Comparison of ENCODE assay signal across 10 mouse cellular contexts in the genomic region with DNA sequence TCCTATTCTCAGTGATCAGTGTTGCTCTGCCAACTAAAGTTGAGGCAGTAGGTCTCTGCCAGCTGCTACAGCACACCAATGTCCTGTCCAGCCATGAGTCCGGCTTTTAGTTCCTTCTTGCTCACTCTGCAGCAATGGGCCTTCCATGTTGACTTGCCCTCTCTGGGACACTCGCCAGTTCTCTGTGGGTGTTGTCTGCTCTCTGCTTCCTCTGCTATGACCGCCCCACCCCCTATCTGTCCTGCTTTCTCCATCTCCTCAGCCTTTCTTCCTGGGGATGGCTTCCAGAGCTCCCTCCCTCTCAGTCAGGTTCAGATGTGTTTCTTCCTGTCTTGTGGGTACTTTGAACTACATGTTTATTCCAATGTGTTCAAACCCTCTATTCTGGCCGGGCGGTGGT. TPM values are rescaled to one million over a fixed set of nuclear protein-coding genes. Genes with fewer than 3 reads are reported as not detected.
DNase-seq lines count a peak whose midpoint lies in the region; ATAC-seq and TF ChIP-seq lines count a peak whose summit lies in the region.
"Had no signal": no experiment of that assay in that cellular context is flagged by ENCODE, and none has a peak within 500 bp of the region (broad histone marks: within the 10 kb centered on the region; RNA-seq: fewer than 3 reads in every experiment).

No protein-coding gene starts in this region.

- no peak for TF ChIP-seq EP300 in heart, adult 2 months (IDR thresholded peaks at IDR 0.05; ENCODE audit: insufficient read depth, low read depth, low read length)

- no peaks in the 10 kb centered on the region for H3K79me2 ChIP-seq in heart, adult 2 months (replicated peaks; ENCODE audit: control insufficient read depth, insufficient read depth, low read length)

- intact Hi-C loops in heart, adult 2 months (cut with DNase I): no loop called here
- intact Hi-C loops in gastrocnemius, adult 2 months (cut with DNase I): loop anchor here (2.0 kb wide), 1 partner anchor 35 kb away; no protein-coding TSS in a partner anchor
- intact Hi-C loops in left cerebral cortex, postnatal 4 days (cut with DNase I): no loop called here

- H3K27ac ChIP-seq in heart, adult 2 months: peak overlapping the region; percentile 62
- no peak overlapping the region for H3K27ac ChIP-seq in heart, embryonic 10.5 days
- peak overlapping the region; percentile 62 for H3K27ac ChIP-seq in gastrocnemius, adult 2 months
- H3K27ac ChIP-seq in forebrain, embryonic 13.5 days: no peak overlapping the region
- H3K27ac ChIP-seq: lung, embryonic 15.5 days had no signal

- no peak overlapping the region for H3K4me3 ChIP-seq in heart, adult 2 months
- no peak overlapping the region for H3K4me3 ChIP-seq in heart, embryonic 10.5 days
- no peak overlapping the region for H3K4me3 ChIP-seq in gastrocnemius, adult 2 months
- no peak overlapping the region for H3K4me3 ChIP-seq in forebrain, embryonic 13.5 days
- H3K4me3 ChIP-seq: lung, embryonic 15.5 days had no signal

- no peaks in the 10 kb centered on the region for H3K9me3 ChIP-seq in heart, embryonic 10.5 days
- no peaks in the 10 kb centered on the region for H3K9me3 ChIP-seq in forebrain, embryonic 13.5 days (replicated peaks)
- H3K9me3 ChIP-seq: lung, embryonic 15.5 days had no signal

- peak; percentile 75 to 87 for DNase-seq in heart, adult 2 months
- DNase-seq in heart, embryonic 10.5 days (ENCODE audit: low spot score): no peak
- DNase-seq in NIH3T3 (ENCODE audit: low read depth): peak; percentile 39
- DNase-seq in gastrocnemius, adult 2 months: peak; percentile 78
- DNase-seq in left cerebral cortex, postnatal 4 days: peak; percentile 75
- DNase-seq in retina, postnatal 1 day: no peak
- DNase-seq in embryo, embryonic 10.5 days (ENCODE audit: low spot score): no peak

- H3K4me2 ChIP-seq in forebrain, embryonic 13.5 days: no peak overlapping the region
- H3K4me2 ChIP-seq: lung, embryonic 15.5 days had no signal

- H3K27me3 ChIP-seq in heart, adult 2 months (ENCODE audit: control insufficient read depth, insufficient read depth, low read length): no peaks in the 10 kb centered on the region
- H3K27me3 ChIP-seq in heart, embryonic 10.5 days (ENCODE audit: insufficient read depth, poor library complexity, severe bottlenecking): no peaks in the 10 kb centered on the region
- H3K27me3 ChIP-seq in forebrain, embryonic 13.5 days: no peaks in the 10 kb centered on the region
- H3K27me3 ChIP-seq: CH12.LX; lung, embryonic 15.5 days had no signal

- H3K9ac ChIP-seq in heart, adult 2 months (ENCODE audit: low read depth, low read length): no peak overlapping the region
- H3K9ac ChIP-seq in forebrain, embryonic 13.5 days: no peak overlapping the region
- H3K9ac ChIP-seq: lung, embryonic 15.5 days had no signal

- H3K4me1 ChIP-seq in heart, adult 2 months (ENCODE audit: control insufficient read depth, insufficient read depth, low read length): peaks cover 9% of the 10 kb centered on the region
- H3K4me1 ChIP-seq in heart, embryonic 10.5 days: peaks cover 28% of the 10 kb centered on the region
- peaks cover 14% of the 10 kb centered on the region for H3K4me1 ChIP-seq in forebrain, embryonic 13.5 days

- TF ChIP-seq POLR2A in heart, adult 2 months (IDR thresholded peaks at IDR 0.05; ENCODE audit: insufficient read depth, low read depth, low read length): no peak

- TF ChIP-seq CTCF in heart, adult 2 months (IDR thresholded peaks at IDR 0.05): no peak
- TF ChIP-seq CTCF in gastrocnemius, adult 2 months (IDR thresholded peaks at IDR 0.05): no peak

- no peak for ATAC-seq in forebrain, embryonic 13.5 days

- WGBS in heart, adult 2 months: 47% methylated on average over 5 of the region's 5 CpGs
- WGBS in heart, embryonic 10.5 days: 85% methylated on average over 5 of the region's 5 CpGs
- 93% methylated on average over 5 of the region's 5 CpGs for WGBS in forebrain, embryonic 13.5 days

- H3K36me3 ChIP-seq in heart, adult 2 months (ENCODE audit: control insufficient read depth, insufficient read depth, low read length): no peaks in the 10 kb centered on the region
- 0 out of 2 replicates have a peak, but pooled peaks cover 8% of the 10 kb centered on the region for H3K36me3 ChIP-seq in heart, embryonic 10.5 days
- H3K36me3 ChIP-seq in forebrain, embryonic 13.5 days (ENCODE audit: poor library complexity, severe bottlenecking): no peaks in the 10 kb centered on the region

RNA-seq across cellular contexts. Expression of gene Nans, which starts 1.7 kb away (rescaled TPM):
- 10 to 100 TPM; 11.3 to 16.4 TPM for total RNA-seq in heart, adult 2 months (2021)
- polyA plus RNA-seq in heart, adult 2 months (2012; rRNA removed): 12.0 and 17.3 TPM in 2 replicates
- polyA plus RNA-seq in heart, embryonic 10.5 days (2016; fragmentation: Nextera tagmentation; extraction: Ambion mirVana): 78.3 and 89.1 TPM in 2 replicates
- 10 to 100 TPM; 15.1 to 20.6 TPM for total RNA-seq in gastrocnemius, adult 2 months (2021)
- 10 to 100 TPM; 54.8 to 63.2 TPM for total RNA-seq in left cerebral cortex, postnatal 4 days (2021)
- polyA plus RNA-seq in forebrain, embryonic 13.5 days (2015; fragmentation: Nextera tagmentation; extraction: Ambion mirVana): 71.0 and 74.0 TPM in 2 replicates

RNA-seq across cellular contexts. Expression of gene Anp32b, which starts 36.6 kb away (rescaled TPM):
- 10 to 100 TPM; 53.5 to 57.8 TPM for total RNA-seq in heart, adult 2 months (2021)
- 9.5 and 14.2 TPM in 2 replicates for polyA plus RNA-seq in heart, adult 2 months (2012; rRNA removed)
- polyA plus RNA-seq in heart, embryonic 10.5 days (2016; fragmentation: Nextera tagmentation; extraction: Ambion mirVana): 246 and 343 TPM in 2 replicates
- 10 to 100 TPM; 62.7 to 65.8 TPM for total RNA-seq in gastrocnemius, adult 2 months (2021)
- 10 to 100 TPM; 61.5 to 62.2 TPM for total RNA-seq in left cerebral cortex, postnatal 4 days (2021)
- polyA plus RNA-seq in forebrain, embryonic 13.5 days (2015; fragmentation: Nextera tagmentation; extraction: Ambion mirVana): 210 and 214 TPM in 2 replicates

RNA-seq across cellular contexts. Expression of gene Trim14, which starts 48.6 kb away (rescaled TPM):
- 1 to 10 TPM; 2.5 to 2.9 TPM for total RNA-seq in heart, adult 2 months (2021)
- 1.5 and 2.1 TPM in 2 replicates for polyA plus RNA-seq in heart, adult 2 months (2012; rRNA removed)
- 0.86 and 2.4 TPM in 2 replicates for polyA plus RNA-seq in heart, embryonic 10.5 days (2016; fragmentation: Nextera tagmentation; extraction: Ambion mirVana)
- total RNA-seq in gastrocnemius, adult 2 months (2021): 1 to 10 TPM in 1 of 2 experiments, under 1 TPM in 1; 0.56 to 1.2 TPM
- total RNA-seq in left cerebral cortex, postnatal 4 days (2021): under 1 TPM; 0.48 to 0.88 TPM
- polyA plus RNA-seq in forebrain, embryonic 13.5 days (2015; fragmentation: Nextera tagmentation; extraction: Ambion mirVana): 0.30 and 0.43 TPM in 2 replicates

Comparison
In these comparisons a context has a peak if more than half of its experiments do, and no peak if none do; other contexts are left out.
1. DNase-seq: peak in heart, adult 2 months (2 of 2), NIH3T3 (single experiment), gastrocnemius, adult 2 months (single experiment) and left cerebral cortex, postnatal 4 days (single experiment); none in heart, embryonic 10.5 days (single experiment), retina, postnatal 1 day (single experiment) and embryo, embryonic 10.5 days (single experiment).
2. H3K27ac ChIP-seq: peak in heart, adult 2 months (single experiment) and gastrocnemius, adult 2 months (single experiment); none in heart, embryonic 10.5 days (single experiment) and forebrain, embryonic 13.5 days (single experiment).